Mouse (Mus musculus) liver, adult 2 months (tissue): ENCODE results near the gene Mrtfa.

ENCODE experiments used
- CTCF ChIP-seq: fragments of 200-500 bp; IDR thresholded peaks from 2 replicates; pipeline ENCODE4 v1.5.1; 2011; ENCODE audit warnings: low read depth, low read length, control low read depth
- POLR2A ChIP-seq: fragments of 200-500 bp; IDR thresholded peaks from 2 replicates; pipeline ENCODE4 v1.6.1; 2011; ENCODE audit warnings: low read length, control low read depth; ENCODE audit not compliant: insufficient read depth; ENCODE audit errors: extremely low read depth

GRCm38 (mm10) chr15:81007905-81008304 lies 182.7 kb downstream of the Mrtfa start:
- TF ChIP-seq CTCF, result no peak
- no peak for TF ChIP-seq POLR2A
